Mouse (Mus musculus) heart, adult 8-10 months (tissue): ENCODE measurements around the gene Mtmr11. TPM values are rescaled to one million over a fixed set of nuclear protein-coding genes. Genes with fewer than 3 reads are reported as not detected.

Source experiments
- DNase-seq: peaks from one replicate; pipeline ENCODE4 v3.0.0; 2022; ENCODE audit warnings: low spot score
- total RNA-seq, 4 experiments: library from RNA; stranded (reverse); gene quantifications; 2 replicates each; pipeline ENCODE4 v1.2.4; 2022

Mtmr11 gene
- total RNA-seq = 1 to 10 TPM; 1.7 to 3.0 (median 2.2) TPM

DNA sequence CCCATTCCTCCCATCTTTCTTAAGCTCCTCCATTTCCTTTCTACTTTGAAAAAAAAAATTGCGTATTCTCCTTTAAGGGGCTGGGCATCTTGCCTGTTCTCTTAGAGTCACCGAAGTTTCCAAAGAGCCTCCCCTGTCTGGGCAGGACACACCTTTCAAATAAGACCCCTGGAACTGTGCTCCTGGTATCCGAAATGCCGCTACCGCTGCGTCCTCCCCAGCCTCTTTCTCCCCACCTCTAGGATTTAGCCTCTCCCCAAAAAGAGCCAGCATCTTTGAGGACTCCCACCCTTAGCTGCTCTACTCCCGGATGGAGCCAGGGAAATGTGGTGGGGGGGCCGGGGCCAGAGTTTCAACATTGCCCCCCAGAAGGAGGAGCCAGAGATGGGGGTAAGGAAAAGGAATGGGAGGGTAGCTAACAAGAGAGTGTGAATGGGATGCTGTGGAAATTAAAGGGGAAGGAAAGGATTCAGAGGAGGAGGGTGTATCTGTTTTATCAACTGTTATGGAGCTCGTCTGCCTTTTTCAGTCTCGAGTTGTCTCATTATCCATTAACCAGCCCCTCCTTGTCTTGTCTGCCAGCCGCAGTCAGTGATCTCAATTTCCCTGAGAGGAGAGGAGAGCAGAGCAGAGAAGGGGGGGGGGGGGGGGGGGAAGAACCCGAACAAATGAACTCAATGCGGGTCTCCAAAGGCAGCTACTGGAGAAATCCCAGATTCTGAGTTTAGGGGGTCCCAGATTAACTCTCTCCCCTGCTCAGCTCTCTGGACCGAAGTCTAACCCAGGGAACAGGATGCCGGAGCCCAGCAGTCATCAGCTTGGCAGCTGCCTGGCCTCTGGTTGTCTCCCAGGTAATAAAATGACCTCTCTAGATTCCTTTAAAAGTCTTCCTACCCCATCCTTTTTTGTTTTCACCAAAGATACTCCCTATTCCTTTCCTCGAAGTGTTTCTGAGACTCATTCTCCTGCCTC, at the start of gene Mtmr11:
TSS of gene Mtmr11 (plus strand) at position 136 of the 972 bp plus-strand sequence.
- peak; percentile 62 for DNase-seq

DNA sequence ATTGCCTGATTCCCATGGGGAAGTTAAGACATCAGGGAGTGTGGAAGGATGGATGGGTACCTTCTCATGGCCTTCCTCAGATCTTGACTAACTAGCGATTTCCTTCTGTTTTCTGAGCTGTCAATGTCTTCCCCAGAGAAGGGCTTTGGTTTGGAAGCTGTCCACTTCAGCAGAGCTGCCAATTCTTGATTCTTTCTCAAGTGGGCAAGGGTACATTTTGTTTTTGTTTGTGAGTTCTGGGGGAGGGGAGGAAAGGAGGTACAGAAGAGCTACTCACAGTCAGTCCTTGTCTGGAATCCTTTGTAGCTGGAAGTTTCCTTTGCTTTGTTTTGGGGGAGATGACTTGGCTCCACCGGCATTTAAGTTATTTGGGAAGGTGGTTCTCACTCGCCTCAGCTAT, 48.6 kb upstream of the Mtmr11 start:
- DNase-seq = no peak

- no peak for DNase-seq
Observed at GRCm38 (mm10) chr3:96118142-96118541, 43.7 kb upstream of the Mtmr11 start.

DNA sequence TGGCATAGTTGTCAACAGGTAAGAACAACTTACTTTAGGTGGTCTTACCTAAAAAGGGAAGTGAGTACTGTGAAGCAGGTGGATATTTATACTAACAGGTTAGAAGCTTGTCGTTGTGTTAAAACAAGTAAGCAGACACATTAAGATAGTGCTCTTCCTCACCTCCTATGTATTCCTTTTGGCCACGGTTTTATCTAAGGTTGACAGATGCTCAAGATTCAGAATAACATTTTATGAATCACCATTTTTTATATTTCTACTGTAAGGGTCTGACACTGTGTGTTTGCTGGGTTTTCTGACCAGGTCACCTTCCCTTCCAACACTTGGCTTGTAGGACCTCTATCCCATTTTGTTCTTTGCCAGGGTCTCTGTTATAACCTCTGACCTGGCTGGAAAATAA, 43.1 kb upstream of the Mtmr11 start:
- DNase-seq = no peak

- no peak for DNase-seq
Observed at GRCm38 (mm10) chr3:96124235-96124634, 37.6 kb upstream of the Mtmr11 start.

- peak; percentile 12 for DNase-seq
Observed at GRCm38 (mm10) chr3:96128128-96128527, 33.7 kb upstream of the Mtmr11 start.

DNA sequence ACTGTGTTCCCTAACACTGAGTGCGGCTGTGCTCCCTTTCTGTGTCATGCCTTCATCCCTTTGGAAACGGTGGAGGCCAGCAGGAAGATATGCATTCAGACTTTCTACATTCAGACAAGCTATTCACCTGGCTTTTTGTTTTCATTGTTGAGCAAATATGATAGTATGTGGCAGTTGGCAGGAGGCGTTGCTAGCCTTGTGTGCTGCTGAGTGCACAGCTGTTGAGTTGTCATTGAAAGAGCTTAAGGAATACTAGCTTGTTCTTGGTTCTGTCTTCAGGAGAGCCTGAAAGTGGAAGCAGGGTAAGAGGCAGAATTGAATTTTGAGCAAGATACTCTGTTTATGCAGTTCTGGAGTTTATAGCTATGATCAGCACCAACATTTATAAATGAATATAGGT, 29.3 kb upstream of the Mtmr11 start:
- no peak for DNase-seq

GRCm38 (mm10) chr3:96133327-96133905, 28.4 kb upstream of the Mtmr11 start:
- DNase-seq = no peak

GRCm38 (mm10) chr3:96135011-96135410, 26.8 kb upstream of the Mtmr11 start:
- no peak for DNase-seq

DNA sequence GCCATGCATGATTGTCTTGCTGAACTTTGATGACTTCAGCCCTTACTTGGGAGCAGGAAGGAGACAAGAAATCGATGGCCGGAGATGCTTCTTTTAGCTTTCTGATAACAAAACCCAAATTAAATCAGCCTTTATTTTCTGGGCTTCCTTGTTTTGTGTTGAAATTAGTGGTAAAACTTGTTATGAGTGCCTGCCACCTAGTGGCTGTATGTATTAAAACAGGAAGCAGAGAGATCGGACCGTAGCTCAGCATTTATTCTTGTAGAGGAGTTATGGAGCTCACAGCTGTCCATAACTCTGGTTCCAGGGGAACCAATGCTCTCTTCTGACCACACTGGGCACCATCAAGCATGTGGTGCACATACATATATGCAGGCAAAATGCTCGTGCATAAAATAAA, 13.9 kb upstream of the Mtmr11 start:
- peak; percentile 73 for DNase-seq

DNA sequence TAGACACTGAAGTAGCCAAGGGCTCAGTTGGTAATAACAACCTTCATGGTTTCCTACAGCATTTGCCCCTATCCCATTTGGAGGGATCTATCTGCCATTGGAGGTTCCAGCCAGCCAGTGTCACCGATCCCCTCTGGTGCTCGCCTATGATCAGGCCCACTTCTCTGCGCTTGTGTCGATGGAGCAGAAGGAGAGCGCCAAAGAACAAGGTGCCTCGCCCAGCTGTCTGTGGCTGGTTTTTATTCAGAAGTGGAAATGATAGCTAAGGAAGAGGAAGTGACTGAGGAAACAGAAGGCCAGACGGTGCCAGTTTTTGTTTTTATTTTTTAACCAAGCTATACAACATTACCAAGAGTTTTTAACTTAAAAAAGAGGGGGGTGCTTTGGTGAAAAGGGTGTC, 10.0 kb upstream of the Mtmr11 start:
- DNase-seq = peak; percentile 10

- DNase-seq = no peak
Observed at GRCm38 (mm10) chr3:96152611-96153010, 9.2 kb upstream of the Mtmr11 start.

DNA sequence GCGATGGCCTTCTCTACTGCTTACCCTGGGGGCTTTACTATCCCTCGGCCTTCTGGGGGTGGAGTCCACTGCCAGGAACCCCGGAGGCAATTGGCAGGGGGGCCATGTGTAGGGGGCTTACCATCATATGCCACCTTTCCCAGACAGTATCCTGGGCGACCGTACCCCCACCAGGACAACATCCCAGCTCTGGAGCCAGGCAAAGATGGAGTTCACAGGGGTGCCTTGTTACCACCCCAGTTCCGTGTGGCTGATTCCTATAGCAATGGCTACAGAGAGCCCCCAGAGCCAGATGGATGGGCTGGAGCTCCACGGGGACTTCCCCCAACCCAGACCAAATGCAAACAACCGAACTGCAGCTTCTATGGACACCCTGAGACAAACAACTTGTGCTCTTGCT, 6.3 kb upstream of the Mtmr11 start:
- no peak for DNase-seq

GRCm38 (mm10) chr3:96159820-96160219, 2.0 kb upstream of the Mtmr11 start:
- DNase-seq = no peak

- peak; percentile 78 for DNase-seq
Observed at GRCm38 (mm10) chr3:96160222-96160802, 1.5 kb upstream of the Mtmr11 start.

DNA sequence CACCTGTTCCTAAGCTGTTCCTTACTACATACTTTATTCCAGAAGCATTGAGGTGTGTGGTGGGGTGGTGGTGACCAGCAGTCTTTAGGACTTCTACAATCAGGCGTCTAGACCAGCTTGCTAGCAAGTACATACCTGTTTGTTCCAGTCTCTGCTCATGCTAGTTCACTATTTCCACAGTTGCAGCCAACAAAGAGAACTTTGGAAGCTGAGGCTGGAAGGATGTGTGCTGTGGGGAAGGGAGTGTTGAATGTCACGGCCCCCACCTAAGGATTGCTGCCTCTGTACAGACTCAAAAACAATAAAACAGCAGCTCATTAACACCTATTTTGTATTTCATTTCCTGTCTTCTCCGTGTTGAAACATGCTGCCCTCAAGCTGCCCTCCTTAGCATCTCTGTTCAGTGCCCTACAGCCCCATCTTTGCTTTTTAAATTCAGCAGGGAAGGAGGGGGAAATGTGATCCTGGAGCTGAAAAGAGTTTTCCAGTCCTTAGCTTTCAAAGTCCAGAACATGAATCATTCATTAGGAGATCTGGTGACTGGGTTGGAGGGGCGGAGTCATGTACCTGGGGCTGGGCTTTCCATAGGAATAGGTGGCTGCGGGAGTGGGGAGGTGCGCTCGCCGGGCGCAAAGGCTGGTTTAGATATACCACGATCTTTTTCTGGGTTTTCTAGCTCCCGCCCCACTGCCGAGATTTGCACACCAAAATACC, 844 bp upstream of the Mtmr11 start:
- DNase-seq = peak; percentile 55

GRCm38 (mm10) chr3:96163040-96163439, 1.2 kb downstream of the Mtmr11 start:
- DNase-seq = no peak

DNA sequence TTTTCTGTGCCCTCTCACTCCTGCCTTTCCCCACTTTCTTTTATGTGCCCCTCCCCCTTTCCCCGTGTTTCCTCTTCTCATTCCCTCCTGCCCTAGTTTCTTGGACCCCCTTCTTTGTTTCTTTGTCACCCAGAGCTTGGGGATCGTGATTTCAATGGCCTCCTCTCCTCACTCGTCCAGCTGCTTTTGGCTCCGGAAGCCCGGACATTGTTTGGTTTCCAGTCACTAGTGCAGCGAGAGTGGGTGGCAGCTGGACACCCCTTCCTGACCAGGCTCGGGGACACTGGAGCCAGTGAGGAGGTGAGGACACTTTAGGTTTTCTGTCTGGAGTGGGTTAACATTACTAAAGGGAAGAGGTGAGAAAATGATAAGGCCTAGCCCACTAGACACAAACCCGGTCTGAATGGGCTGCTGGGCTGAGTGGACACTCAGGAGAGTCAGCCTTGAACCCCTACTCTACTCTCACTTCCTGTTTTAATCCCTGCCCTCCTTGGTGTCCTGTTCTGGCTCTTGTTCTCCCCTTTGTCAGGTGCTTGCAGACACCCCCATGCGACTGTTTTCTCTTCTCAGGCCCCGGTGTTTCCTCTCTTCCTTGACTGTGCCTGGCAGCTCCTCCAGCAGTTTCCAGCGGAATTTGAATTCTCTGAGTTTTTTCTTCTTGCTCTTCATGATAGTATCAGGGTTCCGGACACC, 6.8 kb downstream of the Mtmr11 start:
- DNase-seq = no peak

DNA sequence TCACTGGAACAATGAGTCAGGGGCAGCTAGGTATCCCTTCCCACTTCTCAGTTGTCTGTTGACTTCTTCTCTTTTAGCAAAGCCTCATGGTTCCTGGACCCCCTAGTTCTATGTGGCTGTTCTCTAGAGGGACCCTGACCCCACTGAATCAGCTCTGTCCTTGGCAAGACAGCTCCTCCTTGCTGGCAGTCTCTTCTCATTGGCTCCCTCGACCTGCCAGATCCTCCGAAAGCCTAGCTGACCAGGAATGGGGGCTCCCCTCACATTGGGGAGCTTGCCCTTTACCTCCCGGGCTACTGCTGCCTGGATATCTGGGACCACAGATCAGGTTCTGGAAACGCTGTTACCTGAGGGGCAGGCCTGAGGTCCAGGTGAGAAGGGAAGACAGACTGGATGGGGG, 8.5 kb downstream of the Mtmr11 start:
- no peak for DNase-seq

GRCm38 (mm10) chr3:96170976-96171545, 9.3 kb downstream of the Mtmr11 start:
- DNase-seq = no peak

DNA sequence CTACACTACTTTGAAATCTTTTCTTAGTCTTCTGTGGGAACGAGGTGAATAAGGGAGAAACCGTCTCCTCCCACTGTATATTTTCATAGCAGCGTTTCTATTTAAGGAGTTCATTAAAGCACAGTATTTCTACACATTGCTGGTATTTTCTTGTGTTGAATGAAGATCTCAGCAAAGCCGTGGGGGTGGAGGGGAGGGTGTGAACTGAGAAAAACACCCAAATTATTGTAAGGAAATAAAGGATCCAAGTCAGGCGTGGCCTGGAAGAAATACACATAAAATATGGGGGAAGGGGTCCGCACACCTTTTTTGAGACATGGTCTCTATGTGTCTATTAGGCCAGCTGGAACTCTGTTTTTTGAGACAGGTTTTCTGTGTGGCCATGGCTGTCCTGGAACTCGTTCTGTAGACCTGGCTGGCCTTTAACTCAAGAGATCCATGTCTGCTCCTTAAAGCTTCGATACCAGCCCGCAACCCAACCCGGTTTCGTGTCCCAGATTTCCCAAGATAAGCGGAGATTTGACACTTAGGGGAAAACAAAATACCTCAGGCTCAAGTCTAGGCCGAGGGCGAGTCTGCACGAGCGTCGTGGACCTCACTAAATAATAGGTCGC, 9.9 kb downstream of the Mtmr11 start:
- DNase-seq = no peak
